16 mouse cellular contexts compared by ENCODE assay signal in genomic region chr1:118927543-118928354, GRCm38 (mm10).
DNase-seq lines count a peak whose midpoint lies in the region; ATAC-seq lines count a peak whose summit lies in the region.
"Had no signal": no experiment of that assay in that cellular context is flagged by ENCODE, and none has a peak within 500 bp of the region (broad histone marks: within the 10 kb centered on the region; RNA-seq: fewer than 3 reads in every experiment).

No protein-coding gene starts in this region.

- H3K36me3 ChIP-seq in heart, embryonic 10.5 days, result no peaks in the 10 kb centered on the region
- no peaks in the 10 kb centered on the region for H3K36me3 ChIP-seq in lung, embryonic 16.5 days (ENCODE audit: control insufficient read depth, insufficient read depth, low read length)
- no peaks in the 10 kb centered on the region for H3K36me3 ChIP-seq in forebrain, embryonic 11.5 days (ENCODE audit: control insufficient read depth, insufficient read depth, low read length)
- H3K36me3 ChIP-seq: intestine, embryonic 15.5 days; midbrain, embryonic 15.5 days had no signal

- H3K9ac ChIP-seq in lung, embryonic 16.5 days (ENCODE audit: low read length), result no peak overlapping the region
- H3K9ac ChIP-seq in forebrain, embryonic 11.5 days (ENCODE audit: low read length), result no peak overlapping the region
- H3K9ac ChIP-seq: embryonic facial prominence, embryonic 12.5 days; forebrain, postnatal 0 days; intestine, embryonic 15.5 days; liver, embryonic 14.5 days; midbrain, embryonic 15.5 days had no signal

- no peak overlapping the region for H3K27ac ChIP-seq in heart, embryonic 10.5 days
- H3K27ac ChIP-seq in lung, embryonic 16.5 days (ENCODE audit: low read length), result no peak overlapping the region
- H3K27ac ChIP-seq in forebrain, embryonic 11.5 days (ENCODE audit: low read depth, low read length), result no peak overlapping the region
- H3K27ac ChIP-seq: embryonic facial prominence, embryonic 12.5 days; intestine, embryonic 15.5 days; left cerebral cortex, adult 2 months; liver, embryonic 14.5 days; midbrain, embryonic 15.5 days had no signal

- intact Hi-C loops in heart, postnatal 14 days (cut with DNase I), result no loop called here

- H3K4me1 ChIP-seq in heart, embryonic 10.5 days, result no peaks in the 10 kb centered on the region; the same call in 1 of the 2 replicates
- H3K4me1 ChIP-seq in lung, embryonic 16.5 days (replicated peaks; ENCODE audit: control insufficient read depth, insufficient read depth, low read length), result no peaks in the 10 kb centered on the region
- no peaks in the 10 kb centered on the region for H3K4me1 ChIP-seq in forebrain, embryonic 11.5 days (replicated peaks; ENCODE audit: control insufficient read depth, insufficient read depth, low read length)
- H3K4me1 ChIP-seq: embryonic facial prominence, embryonic 12.5 days; intestine, embryonic 15.5 days; midbrain, embryonic 15.5 days had no signal

- WGBS in heart, embryonic 10.5 days, result 62% methylated on average over 12 of the region's 12 CpGs
- WGBS in lung, embryonic 16.5 days, result 44% methylated on average over 12 of the region's 12 CpGs
- 62% methylated on average over 12 of the region's 12 CpGs for WGBS in forebrain, embryonic 11.5 days

- peak; percentile 98 for DNase-seq in heart, adult 11 months
- no peak for DNase-seq in heart, embryonic 10.5 days (ENCODE audit: low spot score)
- no peak for DNase-seq in lung, postnatal 25 days (ENCODE audit: low spot score)
- DNase-seq in heart, postnatal 14 days, result peak; percentile 49 to 54
- peak; percentile 35 for DNase-seq in lung, postnatal 36 days
- no peak for DNase-seq in forebrain, embryonic 11.5 days (ENCODE audit: low spot score)
- DNase-seq: cerebellum, postnatal 14 days; forebrain, postnatal 0 days; right cerebral cortex, postnatal 25 days had no signal

- peak; percentile 85 for ATAC-seq in lung, embryonic 16.5 days (ENCODE audit: low read depth)
- no peak for ATAC-seq in forebrain, embryonic 11.5 days (replicated peaks; ENCODE audit: low FRiP score)
- ATAC-seq in frontal cortex, adult (ENCODE audit: low TSS enrichment), result no peak
- ATAC-seq: forebrain, postnatal 0 days; intestine, embryonic 15.5 days; midbrain, embryonic 15.5 days had no signal

- no peaks in the 10 kb centered on the region for H3K27me3 ChIP-seq in heart, embryonic 10.5 days (ENCODE audit: insufficient read depth, poor library complexity, severe bottlenecking)
- H3K27me3 ChIP-seq in lung, embryonic 16.5 days (ENCODE audit: control insufficient read depth, insufficient read depth, low read depth, low read length), result peaks cover 10% of the 10 kb centered on the region
- H3K27me3 ChIP-seq in forebrain, embryonic 11.5 days (ENCODE audit: control insufficient read depth, insufficient read depth, low read length), result no peaks in the 10 kb centered on the region
- H3K27me3 ChIP-seq: embryonic facial prominence, embryonic 12.5 days; intestine, embryonic 15.5 days; midbrain, embryonic 15.5 days had no signal

- no peaks in the 10 kb centered on the region for H3K9me3 ChIP-seq in heart, embryonic 10.5 days
- no peaks in the 10 kb centered on the region for H3K9me3 ChIP-seq in lung, embryonic 16.5 days (ENCODE audit: control insufficient read depth, low read length)
- H3K9me3 ChIP-seq in forebrain, embryonic 11.5 days (ENCODE audit: control insufficient read depth, low read length), result no peaks in the 10 kb centered on the region
- H3K9me3 ChIP-seq: embryonic facial prominence, embryonic 12.5 days; intestine, embryonic 15.5 days; midbrain, embryonic 15.5 days had no signal

- H3K4me2 ChIP-seq in lung, embryonic 16.5 days (ENCODE audit: low read depth, low read length), result no peak overlapping the region
- H3K4me2 ChIP-seq in forebrain, embryonic 11.5 days (ENCODE audit: low read depth, low read length, severe bottlenecking), result no peak overlapping the region
- H3K4me2 ChIP-seq: embryonic facial prominence, embryonic 12.5 days; intestine, embryonic 15.5 days; midbrain, embryonic 15.5 days had no signal

- no peak overlapping the region for H3K4me3 ChIP-seq in heart, embryonic 10.5 days
- H3K4me3 ChIP-seq in lung, embryonic 16.5 days (ENCODE audit: low read length), result no peak overlapping the region
- H3K4me3 ChIP-seq in forebrain, embryonic 11.5 days (ENCODE audit: low read depth, low read length), result no peak overlapping the region
- H3K4me3 ChIP-seq: embryonic facial prominence, embryonic 12.5 days; intestine, embryonic 15.5 days; left cerebral cortex, adult 2 months; midbrain, embryonic 15.5 days had no signal

Comparison
In these comparisons a context has a peak if more than half of its experiments do, and no peak if none do; other contexts are left out.
1. DNase-seq: peak in heart, adult 11 months (single experiment), heart, postnatal 14 days (2 of 2) and lung, postnatal 36 days (single experiment); none in heart, embryonic 10.5 days (single experiment), lung, postnatal 25 days (single experiment) and forebrain, embryonic 11.5 days (single experiment).